Mouse (Mus musculus): ENCODE results near the gene Krt77.
A peak's percentile ranks its signal among the peaks of the same experiment; 100 is the strongest.

The Krt77 gene

DNA sequence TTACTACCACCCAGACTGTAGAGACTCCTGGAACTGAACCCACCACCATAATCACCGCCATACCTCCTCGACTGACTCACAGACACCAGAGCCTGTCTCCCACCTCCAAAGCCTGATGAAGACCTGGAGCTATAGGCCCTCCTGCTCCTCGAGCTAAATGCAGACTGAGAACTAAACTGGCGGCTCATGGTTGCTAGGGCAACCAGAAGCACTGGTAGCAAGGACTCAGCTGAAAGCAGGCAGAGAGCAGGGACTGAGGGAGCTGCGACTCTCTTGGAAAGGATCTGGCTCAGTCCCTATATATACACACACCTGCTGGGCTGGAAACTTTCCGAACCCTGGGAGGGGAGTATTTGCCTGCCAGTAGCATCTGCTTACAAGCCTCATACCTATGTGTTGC is at the start of gene Krt77:
Krt77 (minus strand) TSS at position 275 of the 400 bp plus-strand sequence.
- peak; percentile 24 for DNase-seq (ENCODE audit: low read depth, low spot score)

DNA sequence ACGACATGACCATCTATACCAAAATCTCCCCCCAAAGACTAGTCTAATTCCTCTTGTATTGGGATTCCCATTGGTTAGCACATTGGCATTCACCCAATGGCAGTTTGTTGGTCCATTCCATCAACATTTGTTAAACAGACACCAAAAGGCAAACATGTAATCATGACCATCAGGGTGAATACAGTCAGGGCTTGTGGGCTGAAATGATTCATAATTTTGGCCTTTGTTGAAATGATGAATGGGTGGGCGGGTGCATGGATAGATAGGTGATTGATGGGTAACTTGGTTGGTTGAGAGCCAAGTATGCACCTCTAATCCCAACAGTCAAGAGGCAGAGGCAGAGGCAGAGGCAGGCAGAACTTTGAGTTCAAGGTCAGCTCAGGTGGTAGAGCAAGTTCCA is 46.6 kb upstream of the Krt77 start:
- no peak for DNase-seq (ENCODE audit: low read depth, low spot score)

DNA sequence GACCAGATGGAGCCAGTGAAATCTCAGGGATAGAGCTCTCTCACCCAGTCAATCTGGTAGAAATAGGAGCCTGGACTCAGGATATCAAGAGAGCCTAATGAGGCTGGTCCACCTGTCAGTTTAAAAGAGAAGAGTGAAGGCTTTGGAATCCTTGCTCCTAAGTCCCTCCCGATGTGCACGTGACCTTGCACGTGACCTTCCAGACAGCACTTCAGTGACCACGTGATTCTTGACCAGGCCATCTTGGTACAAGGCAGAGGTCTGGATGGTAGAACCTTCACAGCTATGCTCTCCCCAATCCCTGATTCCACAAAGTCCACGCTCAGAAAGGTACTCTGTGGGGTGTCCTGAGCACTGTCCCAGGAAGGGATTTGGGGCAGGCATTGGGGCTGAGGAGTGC is 35.3 kb upstream of the Krt77 start:
- DNase-seq (ENCODE audit: low read depth, low spot score) = no peak

DNA sequence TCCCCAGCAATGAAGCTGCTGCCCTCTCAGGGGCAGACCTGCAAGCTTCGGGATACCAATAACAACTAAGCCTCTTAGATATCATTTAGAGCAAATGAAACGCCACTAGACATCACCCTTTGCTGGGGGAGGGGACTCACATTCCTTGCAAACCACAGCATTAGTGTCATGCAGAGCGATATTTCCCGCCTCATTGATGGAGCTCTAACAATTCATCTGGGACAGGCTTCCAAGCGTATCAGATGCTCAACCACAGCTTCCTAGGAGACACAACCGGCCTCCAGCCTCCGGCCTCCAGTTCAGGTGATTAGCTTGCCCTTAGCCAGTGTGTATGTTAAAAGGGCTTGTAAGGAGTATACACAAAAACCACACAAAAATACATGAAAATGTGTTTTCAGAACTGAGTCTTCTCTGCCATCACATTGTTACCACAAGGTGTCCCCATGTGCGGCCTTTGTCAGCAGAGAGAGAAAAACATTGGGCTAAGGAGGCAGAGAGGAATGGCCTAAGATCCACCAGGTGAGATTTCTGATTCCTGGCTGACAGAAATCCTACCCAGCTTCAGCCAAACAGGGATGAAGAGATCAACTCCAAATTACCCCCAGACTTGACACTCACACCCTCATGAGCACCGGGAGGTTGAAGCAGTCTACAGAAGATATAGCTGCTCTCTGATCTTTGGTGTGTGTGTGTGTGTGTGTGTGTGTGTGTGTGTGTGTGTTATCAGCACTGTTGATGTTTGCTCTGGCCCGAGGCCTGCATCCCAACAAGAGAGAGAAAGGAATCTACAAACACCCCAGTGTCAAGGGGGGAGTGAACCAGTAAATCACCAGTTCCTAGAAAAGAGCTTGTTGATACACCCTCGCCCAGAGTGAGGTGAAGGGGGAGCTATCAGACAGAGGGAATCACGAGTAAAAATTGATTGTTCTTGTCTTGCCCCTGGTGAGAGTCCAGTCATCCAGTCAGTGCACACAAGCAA is 33.0 kb upstream of the Krt77 start:
- no peak for DNase-seq (ENCODE audit: low read depth, low spot score)

DNA sequence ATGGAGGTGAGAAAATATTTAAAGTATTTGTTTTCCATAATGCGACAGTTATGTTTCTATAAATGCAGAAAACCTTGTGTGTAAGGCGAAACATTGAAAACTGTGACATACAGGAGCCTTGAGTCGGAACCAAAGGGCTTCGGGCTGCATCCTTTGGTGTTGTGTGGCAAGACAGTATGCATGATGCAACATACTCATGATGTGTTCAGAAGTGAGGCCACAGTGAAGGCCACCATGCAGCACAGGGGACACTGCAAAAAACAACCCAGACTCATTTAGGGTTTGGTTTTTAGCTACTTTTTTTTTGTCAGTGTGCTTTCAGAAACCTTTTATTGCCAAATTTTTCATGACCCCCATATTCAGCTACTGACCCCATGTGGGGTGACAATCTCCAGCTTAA is 25.7 kb upstream of the Krt77 start:
- DNase-seq (ENCODE audit: low read depth, low spot score) = no peak

DNA sequence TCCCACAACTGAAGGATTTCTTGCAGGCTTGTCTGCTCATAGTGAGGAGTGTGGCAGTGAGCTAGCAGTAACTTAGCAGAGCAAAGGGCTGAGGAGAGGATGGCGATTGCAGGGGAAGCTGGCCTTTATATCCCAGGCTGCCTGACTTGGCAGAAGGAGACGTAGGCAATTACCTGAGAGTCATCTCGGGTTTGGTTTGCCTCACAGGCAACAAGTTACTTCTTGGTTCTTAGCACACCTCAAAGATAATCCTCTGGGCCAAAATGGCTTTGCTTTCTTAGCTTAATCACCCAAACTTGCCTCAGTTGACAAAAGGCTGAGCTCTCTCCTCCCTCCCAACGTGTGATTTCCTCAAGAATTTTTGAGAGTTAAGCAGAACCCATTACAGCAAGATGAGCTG is 23.3 kb upstream of the Krt77 start, which contains the start of gene Krt76:
Krt76 (minus strand) TSS at position 101 of the 400 bp plus-strand sequence.
- DNase-seq (ENCODE audit: low read depth, low spot score) = no peak

DNA sequence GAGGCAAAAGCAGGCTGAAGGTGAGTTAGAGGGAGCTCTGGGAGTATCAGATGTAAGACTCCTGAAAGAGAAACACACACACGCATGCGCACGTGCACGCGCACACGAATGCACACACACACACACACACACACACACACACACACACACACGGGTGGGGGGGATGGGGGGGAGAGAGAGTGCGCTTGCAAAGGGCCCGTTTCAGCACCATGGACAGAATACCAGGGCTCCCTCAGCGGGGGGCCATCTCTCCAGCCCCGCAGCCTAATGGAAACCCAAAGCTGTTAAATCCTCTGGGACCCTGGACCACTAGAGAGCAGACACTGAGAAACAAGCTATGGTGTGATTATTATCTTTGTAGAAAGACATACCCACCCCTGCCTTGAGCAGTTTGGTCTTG is 10.3 kb upstream of the Krt77 start:
- DNase-seq (ENCODE audit: low read depth, low spot score) = peak; percentile 55

DNA sequence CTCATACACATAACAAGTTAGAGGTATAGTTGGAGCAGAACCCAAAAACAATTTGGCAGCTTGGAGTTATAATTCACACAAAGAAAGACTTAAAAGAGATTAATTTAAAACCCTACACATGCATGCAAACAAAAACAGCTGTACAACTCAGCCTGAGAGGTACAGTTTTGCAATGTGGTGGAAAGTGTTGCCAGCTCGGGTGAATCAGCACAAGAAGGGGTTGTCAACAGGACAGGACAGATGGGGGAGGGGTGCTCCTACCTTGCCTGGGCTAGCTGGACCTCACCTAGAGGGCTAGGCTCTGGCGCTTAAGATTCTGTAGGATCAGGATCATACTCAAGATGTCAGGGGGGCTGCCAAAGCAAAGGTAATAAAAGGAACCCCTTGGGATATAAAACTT is 8.5 kb upstream of the Krt77 start:
- no peak for DNase-seq (ENCODE audit: low read depth, low spot score)

DNA sequence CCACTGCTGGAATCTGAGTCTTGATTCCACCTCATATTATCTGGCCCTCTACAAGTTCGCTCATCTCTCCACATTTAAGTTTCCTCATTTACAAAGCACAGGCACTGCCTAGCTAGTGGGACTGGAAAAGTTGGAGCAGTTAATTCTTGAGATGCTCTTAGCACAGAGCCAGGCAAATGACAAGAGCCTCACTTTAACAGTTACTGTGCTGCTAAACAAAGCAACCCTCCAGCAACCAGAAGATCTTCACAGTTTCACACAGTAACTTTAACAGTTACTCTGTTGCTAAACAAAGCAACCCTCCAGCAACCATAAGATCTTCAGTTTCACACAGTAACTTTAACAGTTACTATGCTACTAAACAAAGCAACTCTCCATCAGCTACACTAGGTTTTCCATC is 4.9 kb upstream of the Krt77 start:
- no peak for DNase-seq (ENCODE audit: low read depth, low spot score)

DNA sequence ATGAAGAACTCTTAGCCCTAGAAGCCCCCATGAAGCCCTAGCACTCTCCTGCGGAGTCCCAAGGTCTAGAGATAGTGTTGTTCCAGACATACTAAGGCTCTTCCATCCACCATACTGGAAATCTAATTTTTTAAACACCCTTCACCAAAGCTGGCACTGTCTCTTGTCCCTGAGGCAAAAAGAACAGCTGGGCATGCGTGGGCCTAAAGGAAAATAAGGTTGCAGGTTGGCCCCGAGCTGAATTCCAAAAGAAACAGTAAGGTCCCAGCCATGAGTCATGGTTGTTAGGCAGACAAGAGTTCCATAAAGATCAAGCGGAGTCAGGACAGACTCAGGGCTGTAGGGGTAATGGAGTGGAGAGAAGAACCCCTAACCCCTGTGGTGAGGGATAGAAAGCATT is 3.7 kb upstream of the Krt77 start:
- no peak for DNase-seq (ENCODE audit: low read depth, low spot score)

DNA sequence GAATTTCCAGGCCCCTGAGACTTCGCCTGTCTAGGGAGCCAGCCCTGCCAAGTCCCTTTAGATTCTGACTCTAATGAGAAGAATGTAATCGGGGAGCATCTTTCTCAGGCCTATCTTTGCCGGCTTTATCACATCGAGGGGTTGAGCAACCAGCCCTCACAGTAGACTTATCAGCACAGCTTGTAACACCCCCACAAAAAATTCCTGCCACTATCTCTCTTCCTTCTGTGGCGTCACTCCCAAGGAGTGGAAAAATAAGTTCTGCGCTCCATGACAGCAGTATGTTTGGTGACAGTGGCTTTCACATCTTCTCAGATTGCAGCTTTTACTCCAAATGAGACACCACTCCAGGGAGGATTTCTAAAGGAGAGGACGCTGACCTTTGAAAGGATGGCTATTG is 2.8 kb downstream of the Krt77 start:
- DNase-seq (ENCODE audit: low read depth, low spot score) = no peak

DNA sequence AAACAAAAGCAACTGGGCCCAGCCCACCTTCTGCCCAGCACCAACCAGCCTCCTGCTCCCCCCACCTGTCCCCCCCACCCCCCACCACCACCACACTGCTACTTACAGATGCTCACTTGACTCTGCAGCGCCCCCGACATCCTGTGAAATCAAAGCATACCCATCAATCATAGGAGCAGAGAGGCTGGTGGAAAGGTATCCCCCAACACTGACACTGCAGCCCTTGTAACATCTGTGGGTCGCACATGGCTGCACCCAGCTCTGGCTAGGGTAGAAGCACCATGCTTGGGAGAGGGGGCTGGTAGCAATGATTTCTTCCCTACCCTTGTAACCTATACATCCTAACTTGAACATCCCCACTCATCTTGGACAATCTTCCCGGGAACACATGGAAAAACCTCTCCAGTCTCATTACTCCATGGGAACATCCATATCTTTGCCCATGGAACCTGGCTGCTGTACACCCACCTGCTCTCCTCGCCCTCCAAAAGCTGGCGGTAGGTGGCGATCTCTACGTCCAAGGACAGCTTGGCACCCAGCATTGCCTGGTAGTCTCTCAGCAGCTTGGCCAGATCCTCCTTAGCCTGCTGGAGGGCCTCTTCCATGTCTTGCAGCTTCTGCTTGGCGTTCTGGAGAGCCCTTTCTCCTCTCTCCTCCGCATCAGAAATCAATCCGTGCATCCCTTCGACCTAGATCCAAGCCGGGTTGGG is 8.9 kb downstream of the Krt77 start:
- peak; percentile 24 for DNase-seq (ENCODE audit: low read depth, low spot score)

DNA sequence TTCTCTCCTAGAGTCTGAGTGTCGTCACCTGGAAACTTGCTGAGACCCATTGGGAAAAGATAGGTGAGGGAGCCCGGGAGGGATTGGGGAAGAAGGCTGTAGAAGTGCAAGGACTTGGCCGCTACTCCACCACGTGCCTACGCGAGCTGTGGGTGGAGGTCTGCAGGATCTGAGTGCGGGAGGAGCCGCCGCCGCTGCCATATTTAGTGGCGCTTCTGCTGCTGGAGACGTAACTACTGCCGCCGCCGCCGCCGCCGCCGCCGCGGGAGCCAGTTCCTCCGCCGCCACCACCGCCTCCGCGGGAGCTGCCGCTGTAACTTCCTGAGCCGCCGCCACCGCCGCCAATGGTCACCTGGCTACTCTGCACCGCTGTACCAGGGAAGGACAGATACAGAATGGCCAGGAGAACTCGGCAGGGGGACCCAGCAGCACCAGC is 9.8 kb downstream of the Krt77 start:
- DNase-seq (ENCODE audit: low read depth, low spot score) = peak; percentile 62

DNA sequence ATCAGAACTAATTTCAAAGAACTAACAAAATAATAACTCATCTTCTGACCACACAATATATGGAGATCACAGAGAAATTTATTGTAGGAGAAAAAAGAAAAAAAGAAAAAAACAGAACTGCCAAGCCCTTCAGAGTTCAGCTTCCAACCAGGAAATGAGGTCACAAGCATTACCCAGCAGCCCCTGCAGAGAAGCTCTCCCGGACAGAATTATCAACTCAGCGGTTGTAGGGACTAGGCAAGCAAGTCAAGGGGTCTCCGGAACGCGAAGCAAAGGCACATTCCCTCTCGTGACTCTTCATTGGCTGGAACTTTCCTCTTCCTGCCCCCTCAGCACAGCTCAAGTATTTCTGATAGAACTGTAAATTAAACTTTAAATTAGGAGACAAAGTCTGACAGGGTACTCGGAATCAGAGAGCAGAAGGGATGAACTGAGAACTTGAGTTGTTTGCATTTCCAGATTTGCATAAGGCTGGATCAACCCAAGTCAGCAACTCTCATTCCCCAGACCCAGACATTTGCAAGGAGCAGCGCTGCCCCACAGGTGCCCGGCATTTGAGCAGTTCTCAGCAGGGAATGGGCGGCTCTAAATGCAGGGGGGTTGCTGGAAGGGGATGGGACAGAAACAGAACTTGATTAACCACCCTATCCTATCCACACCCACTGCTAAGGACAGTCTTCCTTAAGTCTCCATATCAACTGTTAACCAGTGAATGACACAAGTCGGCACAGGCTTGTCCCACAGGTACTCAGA is 10.7 kb downstream of the Krt77 start:
- DNase-seq (ENCODE audit: low read depth, low spot score) = peak; percentile 68

DNA sequence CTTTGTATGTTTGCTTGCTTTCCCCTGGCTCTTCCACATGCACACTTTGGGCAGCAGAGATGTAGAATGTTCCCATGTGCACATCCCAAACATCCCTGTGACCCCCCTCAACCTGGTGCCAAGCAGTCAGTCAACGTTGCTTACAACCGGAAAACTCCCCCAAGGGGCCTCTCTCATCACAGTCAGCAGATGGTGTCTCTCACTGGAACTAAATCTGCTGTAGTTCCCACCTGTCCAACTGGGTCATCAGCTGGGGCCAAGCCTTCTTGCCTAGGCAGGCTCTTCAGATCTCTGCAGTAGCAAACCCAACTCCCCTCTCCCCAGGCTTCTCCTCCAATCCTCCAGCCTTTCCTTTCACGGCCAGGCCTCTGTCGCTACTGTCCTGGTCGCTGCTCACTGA is 12.8 kb downstream of the Krt77 start:
- DNase-seq (ENCODE audit: low read depth, low spot score) = no peak

DNA sequence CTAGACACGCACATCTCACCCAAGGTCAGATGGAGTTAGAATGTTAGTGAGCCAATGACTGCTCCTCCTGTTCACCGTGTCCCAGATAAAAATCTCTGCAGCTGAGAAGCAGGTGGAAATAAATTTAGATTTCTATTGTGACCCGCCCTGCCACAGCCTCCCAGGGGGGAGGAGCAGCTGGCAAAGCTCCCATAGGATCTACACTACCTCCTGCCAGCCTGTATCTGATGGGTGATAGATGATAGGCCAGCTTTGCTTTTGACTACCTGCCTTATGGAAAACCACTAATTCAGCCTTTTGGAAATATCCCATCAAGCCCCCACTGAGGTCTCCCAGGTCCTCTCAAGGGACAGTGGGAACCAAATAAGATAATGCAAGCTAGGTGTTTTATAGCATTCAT is 13.8 kb downstream of the Krt77 start:
- no peak for DNase-seq (ENCODE audit: low read depth, low spot score)

DNA sequence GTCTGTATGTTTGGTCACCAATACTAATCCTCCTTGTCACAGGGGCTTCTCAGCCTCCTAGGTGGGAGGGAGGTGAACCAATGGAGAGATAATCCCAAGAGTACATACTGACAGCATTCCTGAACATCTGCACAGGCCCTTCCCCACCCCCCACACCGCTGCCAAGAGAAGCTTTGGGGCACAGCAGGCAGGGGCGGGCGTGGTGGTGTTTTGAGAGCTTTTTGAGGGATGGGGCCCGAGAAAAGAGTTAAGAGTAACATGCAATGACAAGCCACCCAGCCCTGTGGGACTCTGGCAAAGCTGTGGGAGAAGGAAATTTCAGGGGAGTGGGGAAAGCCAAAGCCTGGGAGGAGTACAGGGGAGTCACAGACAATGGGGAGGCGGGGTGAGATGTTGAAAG is 15.2 kb downstream of the Krt77 start:
- DNase-seq (ENCODE audit: low read depth, low spot score) = no peak

DNA sequence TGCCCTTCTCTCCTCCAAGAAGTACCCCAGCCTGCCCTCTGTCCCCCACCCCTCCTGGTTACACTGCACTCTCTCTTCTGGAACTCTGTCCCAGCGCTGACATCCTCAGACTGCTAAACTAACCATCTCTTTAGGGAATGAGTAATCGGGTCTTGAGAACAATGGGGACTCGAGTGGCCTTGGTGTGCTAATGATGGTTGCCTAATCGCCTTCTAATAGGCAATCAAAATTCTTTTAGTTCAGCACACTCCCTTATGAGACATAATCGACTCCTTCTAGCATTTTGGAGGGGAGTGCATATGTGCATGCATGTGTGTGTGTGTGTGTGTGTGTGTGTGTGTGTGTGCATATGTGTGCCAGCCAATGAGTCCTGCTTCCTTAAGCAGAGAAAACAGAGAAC is 16.9 kb downstream of the Krt77 start:
- peak; percentile 60 for DNase-seq (ENCODE audit: low read depth, low spot score)

DNA sequence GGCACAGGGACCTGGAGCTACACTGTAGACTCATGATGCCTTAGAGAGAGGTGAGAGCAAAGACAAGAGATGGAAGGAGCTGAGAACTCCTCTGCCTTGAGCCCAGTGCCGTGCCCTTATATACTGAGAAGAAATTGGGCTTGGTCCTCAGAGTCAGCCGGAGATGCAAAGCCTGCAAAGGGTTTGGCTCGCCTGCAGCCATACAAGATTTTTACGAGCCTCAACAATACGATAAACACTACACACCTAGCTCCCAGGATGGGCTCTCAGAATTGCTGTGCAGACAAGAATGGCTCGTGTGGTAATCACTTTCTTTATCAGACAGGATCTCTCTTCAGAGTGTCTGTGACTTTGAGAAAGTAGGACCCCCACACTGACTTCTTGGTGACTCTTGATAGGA is 18.8 kb downstream of the Krt77 start, which contains the start of gene Krt1:
Krt1 (minus strand) TSS at position 101 of the 400 bp plus-strand sequence.
- no peak for DNase-seq (ENCODE audit: low read depth, low spot score)

DNA sequence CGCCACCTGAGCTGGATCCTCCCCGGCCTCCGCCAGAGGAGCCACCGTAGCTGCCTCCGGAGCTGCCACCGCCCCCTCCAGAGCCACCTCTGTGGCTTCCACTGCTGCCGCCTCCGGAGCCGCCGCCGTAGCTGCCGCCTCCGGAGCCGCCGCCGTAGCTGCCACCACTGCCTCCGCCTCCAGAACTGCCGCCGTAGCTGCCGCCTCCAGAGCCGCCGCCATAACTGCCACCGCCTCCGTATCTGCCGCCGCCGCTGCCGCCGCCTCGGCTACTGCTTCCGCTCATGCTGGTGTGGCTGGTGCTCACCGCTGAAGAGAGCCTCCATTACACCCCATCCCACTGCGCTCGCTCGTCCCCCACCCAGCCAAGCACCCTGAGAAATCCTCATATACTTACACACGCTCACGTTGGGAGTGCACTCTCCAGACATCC is 23.5 kb downstream of the Krt77 start:
- peak; percentile 57 for DNase-seq (ENCODE audit: low read depth, low spot score)

DNA sequence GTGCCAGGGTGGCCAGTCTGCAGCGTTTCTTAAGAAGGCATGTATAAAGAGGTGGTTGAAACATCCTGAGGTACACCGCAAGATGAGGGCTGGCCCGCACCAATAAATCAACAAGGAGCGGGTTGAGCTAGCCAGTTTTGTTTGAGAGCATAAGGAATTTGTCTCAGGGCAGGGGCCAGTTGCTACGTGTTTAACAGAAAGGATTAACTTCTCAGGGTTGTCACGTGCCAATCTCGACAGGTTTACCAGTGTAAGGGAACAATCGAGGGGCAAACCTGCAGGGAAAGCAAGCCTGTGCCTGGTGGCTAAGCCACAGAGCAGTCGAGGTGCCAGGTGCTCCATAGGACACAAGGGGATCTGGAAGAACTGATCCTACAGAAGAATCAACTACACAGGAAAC is 26.3 kb downstream of the Krt77 start:
- DNase-seq (ENCODE audit: low read depth, low spot score) = no peak

DNA sequence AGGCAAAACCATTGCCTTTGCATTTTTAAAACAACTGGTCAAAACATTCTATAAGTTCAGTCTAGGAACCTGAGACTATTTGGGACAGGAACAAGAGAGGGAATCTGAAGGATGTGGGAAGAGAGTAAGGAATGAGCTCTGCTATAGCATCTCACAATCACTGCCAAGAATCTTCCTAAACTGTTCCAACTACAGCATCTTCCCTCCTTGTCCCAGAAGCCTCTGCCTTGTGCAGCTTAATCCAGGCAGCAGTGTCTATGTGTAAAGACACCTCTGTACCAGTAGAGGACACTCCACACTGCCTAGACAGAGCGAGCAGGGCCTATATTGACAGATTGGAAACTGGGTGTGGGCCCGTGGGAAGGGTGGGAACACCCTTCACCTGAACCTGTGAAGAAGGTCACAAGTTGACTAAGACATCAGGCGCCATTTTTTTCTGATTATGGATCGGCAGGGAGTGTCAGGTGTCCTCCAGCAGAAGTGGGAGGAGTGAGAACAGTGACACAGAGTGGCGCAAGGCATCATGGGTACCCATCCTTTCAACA is 34.6 kb downstream of the Krt77 start:
- DNase-seq (ENCODE audit: low read depth, low spot score) = peak; percentile 62
